Mouse (Mus musculus): ENCODE measurements around the gene Lair1.
"Not testable (repeated sequence)": the region's sequence is repeated elsewhere in the genome, so short reads cannot be mapped to it uniquely, and the experiment has no call there.

Gene Lair1

DNA sequence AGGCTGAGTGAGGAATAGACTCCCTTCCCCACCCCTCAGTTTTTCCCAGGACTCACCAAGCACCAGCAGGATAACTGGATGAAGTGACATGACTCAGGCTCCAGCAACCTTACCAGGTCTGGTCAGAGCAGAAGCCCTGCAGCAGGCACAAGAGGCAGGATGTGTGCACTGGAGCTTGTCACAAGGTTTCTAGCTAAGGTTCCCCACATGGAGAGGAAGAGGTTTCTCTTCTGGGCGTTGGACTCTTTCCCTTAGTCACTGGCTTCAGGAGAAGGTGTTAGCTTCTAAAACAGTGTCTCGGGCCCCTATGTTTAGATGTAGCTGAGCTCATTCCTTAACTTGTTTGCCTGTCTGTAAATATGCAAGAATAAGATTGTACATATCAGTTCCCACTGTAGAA, at the start of gene Lair1:
Lair1 (minus strand) TSS at position 192 of the 400 bp plus-strand sequence.
- DNase-seq (ENCODE audit: low spot score in 2 of 2): no peak

DNA sequence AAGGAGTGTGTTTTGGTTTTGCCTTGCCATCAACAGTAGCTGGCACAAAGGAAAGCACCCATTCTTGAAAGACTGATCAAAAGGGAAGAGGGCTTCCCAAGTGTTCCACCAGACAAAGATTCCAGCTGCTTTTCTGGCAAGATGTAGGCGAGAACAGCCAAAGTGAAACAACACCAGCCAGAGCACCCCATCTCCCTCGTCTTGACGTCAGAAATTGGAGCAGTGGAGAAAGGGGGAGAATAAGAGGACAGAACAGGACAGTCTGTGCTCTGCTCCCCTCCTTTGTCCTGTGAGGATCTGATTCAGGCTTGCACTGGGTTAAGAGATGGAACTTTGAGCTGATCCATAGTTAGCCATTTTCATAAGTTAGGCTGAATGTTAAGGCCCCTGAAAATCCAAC, 48.8 kb upstream of the Lair1 start:
- no peak for DNase-seq (ENCODE audit: low spot score in 2 of 2)

DNA sequence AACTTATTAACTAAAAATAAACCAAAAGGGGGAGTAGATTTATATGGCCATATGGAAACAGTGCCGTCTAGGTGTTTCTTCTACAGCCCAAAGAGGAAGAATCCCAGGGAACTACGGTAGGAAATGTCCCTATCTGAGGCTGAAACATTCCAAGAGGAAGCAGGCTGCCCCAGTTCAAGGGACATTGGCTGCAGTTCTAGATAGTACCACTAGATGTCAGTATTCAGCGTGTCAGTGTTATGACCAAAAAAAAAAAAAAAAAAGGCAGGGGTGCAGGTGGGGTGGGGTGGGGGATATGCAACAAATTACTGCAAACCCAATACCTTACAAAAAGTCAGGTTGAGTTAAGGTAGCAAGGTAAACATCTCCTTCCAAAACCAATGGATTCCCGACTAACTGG, 40.4 kb upstream of the Lair1 start:
- DNase-seq (ENCODE audit: low spot score in 2 of 2): no peak

DNA sequence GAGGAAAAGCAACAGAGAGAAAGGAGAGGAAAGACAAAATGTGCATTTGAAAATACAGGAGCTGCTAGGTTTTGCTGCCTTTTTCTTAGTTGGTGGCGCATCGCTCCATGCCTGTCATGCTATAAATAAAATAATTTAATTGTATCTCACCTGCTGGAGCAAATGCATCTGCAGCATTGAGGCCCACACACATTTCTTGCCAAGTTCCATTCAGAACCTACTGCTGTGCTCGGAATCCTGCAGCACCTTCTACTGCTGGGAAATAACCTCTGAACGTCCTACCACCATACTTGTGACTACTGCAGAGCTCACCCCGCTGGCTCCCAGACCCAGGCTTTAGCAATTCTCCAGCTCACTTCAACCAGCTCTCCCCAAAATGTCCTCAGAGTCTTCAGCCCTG, 38.1 kb upstream of the Lair1 start:
- DNase-seq (ENCODE audit: low spot score in 2 of 2): no peak

DNA sequence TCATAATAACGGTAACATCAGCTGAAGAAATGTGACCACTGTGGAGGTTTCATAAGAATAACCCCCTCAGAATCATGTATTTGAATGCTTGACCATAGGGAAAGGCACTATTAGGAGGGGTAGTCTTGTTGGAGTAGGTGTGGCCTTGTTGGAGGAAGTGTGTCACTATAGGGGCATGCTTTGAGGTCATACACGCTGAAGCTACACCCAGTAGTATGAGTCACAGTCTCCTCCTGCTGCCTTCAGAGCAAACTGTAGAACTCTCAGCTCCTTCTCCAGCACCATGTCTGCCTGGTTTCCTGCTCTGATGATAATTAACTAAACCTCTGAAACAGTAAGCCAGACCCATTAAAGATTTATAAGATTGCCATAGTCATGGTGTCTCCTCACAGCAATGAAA, 35.8 kb upstream of the Lair1 start:
- DNase-seq (ENCODE audit: low spot score in 2 of 2): no peak

DNA sequence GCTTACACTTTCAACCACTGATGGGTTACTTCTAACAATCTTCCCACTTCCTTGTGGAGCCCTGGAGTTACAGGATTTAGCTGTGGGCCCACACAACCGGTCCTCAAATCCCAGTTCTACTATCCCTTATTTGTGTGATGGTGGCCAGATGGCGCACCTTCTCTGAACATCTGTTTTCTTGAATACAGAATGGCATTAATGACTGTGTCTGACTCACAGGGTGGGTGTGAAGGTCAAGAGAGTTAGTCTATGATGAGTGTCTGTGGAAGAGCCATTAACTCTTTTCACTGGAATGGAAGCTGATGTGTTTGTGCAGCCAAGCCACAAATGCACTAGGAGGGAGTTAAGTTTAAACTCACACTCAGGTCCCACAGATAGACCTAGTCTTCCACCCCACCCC, 35.3 kb upstream of the Lair1 start:
- no peak for DNase-seq (ENCODE audit: low spot score in 2 of 2)

DNA sequence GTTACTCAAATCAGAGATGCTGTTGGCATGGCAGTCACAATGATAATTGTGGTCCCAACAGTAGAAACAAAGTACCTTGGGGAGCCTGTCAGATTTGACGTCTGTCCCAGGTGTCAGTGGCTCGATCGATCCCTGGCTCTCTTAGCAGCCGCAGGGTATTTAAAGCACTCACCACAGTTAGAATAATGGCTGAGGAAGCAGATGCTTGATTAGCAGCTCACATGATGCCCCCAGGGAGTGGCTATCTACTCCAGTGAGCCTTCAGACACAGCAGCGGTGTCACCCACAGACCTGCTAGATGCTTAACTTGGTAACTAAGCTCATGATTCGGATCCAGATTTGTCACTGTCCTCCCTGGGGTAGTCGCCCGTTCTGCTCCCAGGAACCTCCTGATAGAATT, 28.2 kb upstream of the Lair1 start:
- no peak for DNase-seq (ENCODE audit: low spot score in 2 of 2)

DNA sequence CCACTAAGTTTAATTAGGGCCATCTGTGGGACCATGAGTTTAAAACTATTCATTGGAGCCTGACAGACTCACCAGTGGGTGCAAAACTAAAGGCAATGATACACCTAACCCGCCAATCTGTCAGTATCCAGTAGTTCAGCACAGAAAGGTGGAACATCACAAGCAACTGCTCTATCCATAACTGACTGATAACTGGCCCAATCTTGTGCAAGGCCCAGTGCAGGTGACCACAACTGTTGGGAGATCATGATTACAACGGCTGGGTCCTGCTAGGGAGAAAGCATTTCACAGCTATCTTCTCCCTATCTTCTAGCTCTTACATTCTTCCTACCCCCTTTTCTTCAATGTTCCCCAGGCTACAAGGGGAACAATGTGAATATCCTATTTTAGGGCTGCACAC, 25.7 kb upstream of the Lair1 start:
- DNase-seq (ENCODE audit: low spot score in 2 of 2): no peak

DNA sequence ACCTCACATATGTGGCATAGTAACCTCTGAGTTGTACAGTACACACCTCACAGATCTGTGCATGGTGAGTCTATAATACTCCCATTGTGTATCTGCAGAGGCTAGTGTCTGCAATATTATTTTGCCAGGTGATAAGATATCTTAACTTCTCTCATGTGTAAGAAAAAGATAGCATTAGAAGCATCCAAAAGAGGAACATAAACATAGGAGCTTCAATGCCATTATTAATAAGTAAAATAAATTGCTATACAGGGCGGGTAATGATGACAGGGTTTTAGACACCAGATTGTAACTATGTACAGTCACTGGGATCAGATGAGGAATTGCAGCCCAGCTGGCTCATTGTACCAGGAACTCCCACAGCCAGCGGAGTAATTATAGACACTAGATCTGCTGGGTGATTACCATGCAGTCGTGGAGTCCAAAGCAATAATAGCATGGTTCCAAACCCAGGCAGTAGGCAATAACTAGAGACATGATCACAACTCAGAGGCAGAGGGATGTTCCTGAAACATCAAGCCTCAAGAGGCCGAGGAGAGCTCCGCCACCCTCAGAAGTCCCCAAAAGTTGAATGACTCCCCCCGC, 25.0 kb upstream of the Lair1 start:
- no peak for DNase-seq (ENCODE audit: low spot score in 2 of 2)

DNA sequence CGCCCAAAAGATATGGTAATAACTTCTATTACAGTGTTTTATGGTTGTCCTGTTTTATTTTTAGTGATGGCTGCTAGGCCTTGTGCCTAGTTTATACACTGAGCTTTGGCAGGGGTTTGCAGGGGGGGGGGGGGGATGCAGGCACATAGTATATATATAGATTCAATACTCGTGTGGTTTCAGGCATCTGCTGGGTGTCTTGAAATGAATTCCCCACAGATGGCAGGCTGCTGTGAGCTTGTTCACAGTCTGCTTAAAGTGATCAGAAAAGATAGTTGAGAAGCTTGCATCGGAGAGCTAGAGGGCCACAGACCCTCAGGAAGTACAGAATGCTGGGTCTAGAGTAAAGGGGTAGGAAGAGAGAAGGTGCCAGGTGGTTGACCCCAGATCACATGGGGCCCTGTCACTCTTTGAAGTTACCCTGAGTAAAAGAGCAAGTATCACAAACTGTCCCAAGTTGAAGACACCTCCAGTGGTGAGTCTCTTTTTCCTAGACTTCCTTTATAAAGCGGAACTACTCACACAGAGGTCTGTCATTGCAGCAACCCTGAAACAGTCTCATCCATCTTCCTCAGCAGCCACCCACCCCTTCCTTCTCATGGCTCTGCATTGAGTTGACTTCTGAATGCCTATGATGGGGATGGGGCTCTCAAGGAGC, 24.4 kb upstream of the Lair1 start:
- DNase-seq (ENCODE audit: low spot score in 2 of 2): no peak

DNA sequence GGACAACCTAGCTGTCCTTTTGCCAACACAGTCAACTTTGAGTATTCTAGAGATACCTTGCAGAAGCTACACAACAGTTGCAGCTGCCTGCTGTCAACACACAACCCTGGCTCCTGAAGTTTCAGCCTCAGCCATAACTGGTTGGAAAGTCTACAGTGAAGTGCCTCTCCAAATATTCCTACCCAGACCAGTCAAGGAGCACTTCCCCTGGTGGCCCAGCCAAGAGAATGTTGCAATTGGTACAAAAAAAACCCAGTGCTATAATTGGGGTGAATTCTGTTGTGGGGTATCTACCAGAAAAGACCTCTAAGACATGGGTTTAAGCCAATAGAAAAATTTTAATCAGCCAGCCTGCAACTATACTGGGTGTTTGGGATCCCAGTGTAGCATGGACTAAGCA, 22.6 kb upstream of the Lair1 start:
- no peak for DNase-seq (ENCODE audit: low spot score in 2 of 2)

DNA sequence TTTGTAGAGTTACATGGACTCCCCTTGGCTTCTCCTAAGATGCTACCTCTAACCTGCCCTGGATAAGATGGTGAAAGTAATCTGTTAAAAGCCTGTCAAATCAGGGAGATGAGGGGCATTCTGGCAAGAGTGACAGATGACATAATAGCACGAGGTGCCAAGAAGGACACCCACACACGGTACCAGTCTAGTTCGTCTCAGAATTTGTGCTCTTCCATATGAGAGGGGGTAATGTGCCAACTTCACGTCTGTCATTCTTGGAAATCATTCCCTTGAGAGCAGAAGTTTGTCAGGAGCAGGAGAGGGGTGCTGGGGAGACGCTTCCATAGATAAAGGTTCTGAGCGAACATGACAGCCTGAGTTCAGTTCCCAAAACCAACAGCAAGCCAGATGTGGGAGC, 21.2 kb upstream of the Lair1 start:
- no peak for DNase-seq (ENCODE audit: low spot score in 2 of 2)

DNA sequence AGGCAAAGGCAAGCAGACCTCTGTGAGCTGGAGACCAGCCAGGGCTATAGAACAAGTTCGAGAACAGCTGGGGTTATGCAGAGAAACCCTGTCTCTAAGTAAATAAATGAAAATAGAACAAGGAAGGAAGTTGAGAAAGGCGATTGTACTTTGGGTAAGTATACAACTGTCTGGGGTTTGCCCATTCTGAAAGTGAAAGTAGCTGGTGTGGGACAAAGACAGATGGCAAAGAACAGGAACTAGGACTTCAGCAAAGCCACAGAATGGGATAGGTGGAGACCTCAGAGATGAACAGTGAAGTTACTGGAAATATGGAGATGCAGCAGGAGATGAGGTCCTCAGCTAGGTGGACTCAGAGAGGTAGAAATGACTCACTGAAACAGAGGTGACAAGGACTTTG, 19.8 kb upstream of the Lair1 start:
- DNase-seq (ENCODE audit: low spot score in 2 of 2): no peak

DNA sequence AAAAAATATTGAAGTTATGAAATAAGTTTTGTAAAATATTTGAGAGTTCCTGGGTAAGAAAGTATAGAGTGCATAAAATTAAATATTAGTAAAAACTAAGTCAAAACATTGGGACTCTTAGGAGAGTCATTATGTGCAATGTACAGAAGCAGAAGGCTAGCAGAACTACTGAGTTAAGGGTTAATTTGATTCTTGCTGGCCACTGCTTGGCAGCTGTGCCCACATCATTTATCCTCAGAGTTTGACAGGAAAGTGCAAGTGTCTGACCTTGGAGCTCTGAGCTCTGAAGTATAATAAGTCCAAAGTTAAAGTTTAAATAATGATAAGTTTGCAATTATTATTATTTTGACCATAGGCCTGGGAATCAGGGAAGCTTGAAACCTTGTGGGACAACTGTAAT, 18.7 kb upstream of the Lair1 start:
- no peak for DNase-seq (ENCODE audit: low spot score in 2 of 2)

DNA sequence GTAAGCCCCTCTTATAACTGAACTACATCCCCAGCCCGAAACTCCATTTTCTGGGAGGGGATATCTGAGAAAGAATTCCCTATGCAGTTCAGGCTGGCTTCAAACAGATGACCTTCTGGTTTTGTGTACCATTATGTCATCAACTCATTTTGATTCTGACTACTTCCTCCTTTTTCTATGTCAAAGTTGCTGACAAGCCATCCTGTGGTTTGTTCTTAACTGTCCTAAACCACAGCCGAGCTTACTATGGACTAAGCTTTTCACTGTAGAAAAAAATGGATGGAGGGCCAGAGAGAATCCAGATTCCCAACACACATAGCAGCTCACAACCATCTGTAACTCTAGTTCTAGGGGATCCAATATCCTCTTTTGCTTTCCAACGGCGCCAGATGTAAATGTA, 17.5 kb upstream of the Lair1 start:
- DNase-seq (ENCODE audit: low spot score in 2 of 2): no peak

DNA sequence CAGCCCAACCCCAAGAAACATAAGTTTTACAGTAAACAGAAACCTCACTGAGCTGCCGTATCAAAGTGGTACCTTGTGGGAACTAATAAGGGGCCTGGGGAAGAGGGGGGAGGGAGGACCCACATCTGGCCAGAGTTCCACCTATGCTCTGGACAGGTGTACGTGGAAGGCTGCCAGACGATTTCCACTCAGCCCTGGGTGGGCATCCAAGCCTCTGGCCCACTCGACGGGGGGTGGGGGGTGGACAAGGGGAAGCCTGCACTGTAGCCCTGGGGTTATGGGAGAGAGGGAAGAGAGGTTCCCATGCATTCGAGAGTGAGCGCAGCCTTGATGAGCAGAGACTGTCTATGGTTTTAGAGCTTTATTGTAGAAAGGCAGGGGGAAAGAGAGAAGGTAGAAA, 16.5 kb upstream of the Lair1 start:
- DNase-seq (ENCODE audit: low spot score in 2 of 2): no peak

DNA sequence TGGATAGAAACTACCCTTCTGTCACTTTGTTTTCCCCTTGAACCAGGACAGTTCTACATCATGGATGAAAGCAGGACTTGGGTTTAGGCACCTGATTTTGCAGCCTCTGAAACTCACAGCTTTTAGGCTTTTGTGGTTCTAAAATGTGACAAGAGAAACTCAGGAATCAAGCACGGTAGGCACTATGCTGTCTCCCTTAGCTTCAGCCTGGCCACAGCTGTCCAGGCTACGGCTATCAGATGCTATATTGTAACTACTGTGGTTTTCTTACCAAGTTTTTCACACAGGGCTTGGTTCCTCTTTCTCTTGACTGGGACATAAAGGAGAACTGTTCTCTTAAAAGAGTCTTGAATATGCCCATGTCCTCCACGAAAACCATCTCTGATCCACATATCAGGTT, 10.1 kb upstream of the Lair1 start:
- DNase-seq (ENCODE audit: low spot score in 2 of 2): no peak

DNA sequence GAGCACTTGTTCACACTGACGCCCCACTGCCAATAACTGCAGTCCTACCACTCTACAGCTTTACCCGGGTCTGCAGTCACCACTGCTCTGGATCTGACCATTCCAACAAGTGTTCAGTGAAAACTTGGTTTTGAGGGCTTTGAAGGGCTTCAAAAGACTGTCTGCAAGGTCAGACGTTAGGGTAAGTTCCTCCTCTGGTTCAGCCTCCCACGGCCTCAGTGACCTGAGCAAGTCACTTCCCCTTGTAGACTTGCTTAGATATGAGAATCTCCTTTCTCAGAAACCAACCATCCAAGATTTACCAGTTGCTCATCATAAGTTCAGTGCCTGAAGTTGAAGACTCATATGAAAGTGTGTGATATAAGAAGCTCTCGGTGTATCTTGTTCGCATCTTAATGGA, 8.1 kb upstream of the Lair1 start:
- no peak for DNase-seq (ENCODE audit: low spot score in 2 of 2)

DNA sequence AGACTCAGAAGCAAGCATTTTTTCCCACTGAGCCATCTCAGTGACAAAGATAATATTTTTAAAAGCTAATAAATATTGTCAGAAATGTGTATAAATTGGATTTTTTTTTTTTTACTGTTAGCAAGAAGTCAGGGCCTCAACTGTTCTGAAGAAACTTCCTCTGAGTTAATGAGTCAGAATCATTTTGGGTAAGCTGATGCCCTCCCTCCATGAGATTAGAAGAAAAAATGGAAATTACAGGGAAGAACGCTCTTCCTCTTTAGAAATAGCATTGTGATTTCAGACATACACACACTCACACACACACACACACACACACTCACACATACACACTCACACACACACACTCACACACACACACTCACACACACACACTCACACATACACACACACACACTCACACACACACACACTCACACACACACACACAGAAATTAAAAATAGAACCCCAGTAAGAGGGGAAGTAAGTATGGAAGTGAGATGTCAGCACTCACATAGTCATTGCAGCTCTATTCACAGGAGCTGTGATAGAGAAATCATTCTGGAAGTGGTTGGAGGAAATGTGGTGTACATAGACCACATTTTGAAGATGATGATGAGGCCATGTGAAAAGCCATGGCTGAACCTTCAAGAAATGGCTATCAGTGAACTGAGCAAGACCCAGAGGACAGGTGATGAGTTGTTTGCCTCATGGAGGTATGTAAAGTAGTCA, 866 bp upstream of the Lair1 start:
- no peak for DNase-seq (ENCODE audit: low spot score in 2 of 2)

DNA sequence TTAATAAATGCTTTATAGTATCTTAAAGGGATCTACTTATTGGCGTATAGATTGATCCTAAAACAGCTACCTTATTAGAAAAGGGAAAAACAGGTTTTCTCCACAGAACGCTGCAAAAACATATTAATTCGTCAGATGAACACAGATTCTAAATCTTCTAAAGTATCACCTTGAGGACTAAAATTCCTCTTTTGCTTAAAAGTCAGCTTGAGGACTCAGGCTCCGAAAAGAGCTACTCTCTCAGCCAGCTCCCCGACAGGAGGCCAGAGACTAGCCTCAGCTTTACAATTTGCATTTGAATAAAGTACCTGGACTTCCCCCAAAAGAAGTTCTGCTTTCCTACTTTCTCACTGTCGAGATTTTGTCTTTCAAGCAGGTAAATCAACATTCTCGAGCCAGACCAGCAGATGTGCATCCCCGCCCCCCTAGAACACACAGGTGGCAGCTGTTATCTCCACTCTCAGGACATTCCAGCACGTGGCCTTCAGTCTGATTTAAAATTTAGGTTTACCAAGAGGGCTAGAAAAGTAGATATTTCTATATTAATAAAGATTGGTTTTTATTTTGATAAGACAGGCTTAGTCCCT, 2.3 kb downstream of the Lair1 start:
- not testable (repeated sequence) for DNase-seq (ENCODE audit: low spot score in 2 of 2)

DNA sequence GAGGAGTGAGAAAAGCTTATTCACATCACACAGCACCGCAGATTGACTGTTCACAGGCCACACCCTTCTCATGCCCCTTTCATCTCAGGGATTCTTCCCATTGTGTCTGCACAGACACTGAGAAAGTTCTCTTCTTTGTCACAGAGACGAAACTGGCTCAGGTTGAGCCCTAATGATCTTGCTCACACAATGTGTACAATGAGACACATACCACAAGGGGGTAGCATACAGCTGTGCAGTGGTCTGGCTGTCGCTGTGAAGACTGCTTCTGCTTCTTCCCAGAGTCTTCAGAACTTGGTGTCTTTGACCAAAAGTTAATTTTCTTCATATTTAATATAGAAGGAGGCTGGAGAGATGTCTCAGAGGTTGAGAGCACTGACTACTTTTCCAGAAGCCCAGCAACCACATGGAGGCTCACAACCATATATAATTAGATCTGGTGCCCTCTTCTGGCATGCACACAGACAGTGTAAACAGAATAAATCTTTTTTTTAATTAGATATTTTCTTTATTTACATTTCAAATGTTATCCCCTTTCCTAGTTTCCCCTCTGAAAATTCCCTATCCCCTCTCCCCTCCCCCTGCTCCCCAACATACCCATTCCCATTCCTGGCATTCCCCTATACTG, 36.1 kb downstream of the Lair1 start:
- DNase-seq (ENCODE audit: low spot score in 2 of 2): no peak

DNA sequence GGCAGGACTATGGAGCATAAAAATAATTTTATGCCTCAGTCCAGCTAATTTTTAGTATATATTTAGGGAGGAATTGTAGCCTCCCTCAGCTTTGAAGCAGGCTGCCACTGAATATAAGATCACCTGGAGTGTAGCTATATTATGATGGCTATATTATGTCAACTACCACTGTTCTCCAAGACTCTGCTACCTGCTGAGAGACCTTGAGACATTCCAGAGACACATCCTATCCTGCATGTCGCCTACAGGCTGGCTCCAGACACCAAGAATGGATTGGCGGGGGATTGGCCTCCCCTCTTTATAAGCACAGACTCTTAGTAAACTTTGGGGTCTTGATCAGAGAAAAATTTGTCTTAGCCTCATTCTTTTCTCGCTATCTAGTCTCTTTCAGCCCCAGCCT, 58.4 kb downstream of the Lair1 start:
- not testable (repeated sequence) for DNase-seq (ENCODE audit: low spot score in 2 of 2)

DNA sequence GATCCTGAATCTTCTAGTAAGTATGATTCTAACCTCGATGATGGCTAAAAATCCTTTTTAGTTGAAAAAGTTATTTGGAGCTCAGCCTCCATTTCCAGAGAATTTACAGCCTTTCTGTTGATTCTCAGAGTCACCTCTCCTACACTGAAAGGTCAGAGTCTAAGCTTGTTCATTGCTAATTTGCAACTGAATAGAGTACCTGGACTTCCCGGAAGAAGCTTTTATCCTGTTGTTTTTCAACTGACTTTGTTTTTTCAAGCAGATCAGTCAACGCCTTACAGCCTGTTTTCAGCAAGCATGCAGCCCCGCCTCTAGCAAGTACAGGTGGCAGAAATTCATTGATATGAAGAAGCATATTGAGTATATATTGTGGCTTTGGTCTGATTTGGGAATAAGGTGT, 59.0 kb downstream of the Lair1 start:
- DNase-seq (ENCODE audit: low spot score in 2 of 2): not testable (repeated sequence)
